Mouse (Mus musculus): ENCODE measurements at regions not wholly inside any gene's neighbourhood (a gene's known extent, or its start where the extent isn't known, plus 50 kb on each side); places are given as distances from the start of the nearest gene placed in this dataset.

GRCm38 (mm10) chr8:49030255-49030654 lies 186.5 kb upstream of the Tenm3 start:
- no peak for DNase-seq (ENCODE audit: low read depth, low spot score)

DNA sequence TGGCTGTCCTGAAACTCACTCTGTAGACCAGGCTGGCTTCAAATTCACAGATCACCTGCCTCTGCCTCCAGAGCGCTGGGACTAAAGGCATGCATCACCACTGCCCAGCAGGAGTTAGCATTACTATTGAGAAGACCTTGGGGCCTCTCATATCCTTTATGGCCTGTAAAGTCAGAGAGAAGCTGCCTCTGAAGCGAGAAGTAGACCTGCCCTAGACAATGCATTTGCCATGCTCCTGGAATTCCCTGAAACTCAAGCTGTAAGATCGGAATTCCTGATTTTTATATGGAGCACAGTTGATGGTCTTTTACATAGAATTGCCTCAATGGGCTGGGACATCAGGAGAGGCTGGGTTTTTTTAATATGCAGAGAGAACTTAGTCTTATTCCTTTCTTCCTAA lies 174.0 kb upstream of the Tenm3 start:
- peak; percentile 69 for DNase-seq (ENCODE audit: low read depth, low spot score)

DNA sequence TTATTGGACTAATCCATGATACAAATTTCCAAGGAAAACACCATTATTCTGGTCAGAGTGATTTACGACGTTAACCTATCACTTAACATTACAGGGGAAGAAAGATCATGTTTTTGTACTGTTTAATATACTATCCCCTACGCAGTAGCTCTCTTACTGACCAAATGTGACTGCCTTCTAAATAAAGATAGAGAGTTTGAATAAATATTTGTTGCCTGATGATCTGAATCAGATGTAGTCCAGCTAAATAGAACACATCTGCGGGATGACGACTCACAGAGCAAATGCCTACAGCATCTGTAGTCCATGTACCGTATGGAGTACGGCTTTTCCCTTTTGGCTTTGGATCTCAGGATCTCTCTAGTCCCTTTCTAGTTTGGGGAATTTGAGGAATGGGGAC lies 171.9 kb upstream of the Tenm3 start:
- no peak for DNase-seq (ENCODE audit: low read depth, low spot score)

DNA sequence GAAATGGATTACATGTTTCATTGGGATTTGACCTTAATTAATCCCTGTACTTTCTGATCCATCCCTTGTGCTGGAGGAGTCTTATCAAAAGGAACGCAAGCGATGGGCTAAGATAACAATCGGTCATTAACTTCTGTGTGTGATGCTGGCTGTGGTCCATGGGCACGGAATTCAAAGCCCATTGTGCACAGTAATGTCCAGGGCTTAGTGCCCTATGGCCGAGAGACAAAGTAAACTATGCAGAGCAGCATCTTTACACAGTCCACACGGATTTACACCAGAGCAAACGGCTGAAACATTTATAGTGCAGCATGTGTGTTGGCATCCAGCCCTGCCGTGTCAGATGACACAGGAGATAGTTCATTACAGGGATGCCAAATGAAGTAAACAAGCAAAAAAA lies 171.4 kb upstream of the Tenm3 start:
- DNase-seq (ENCODE audit: low read depth, low spot score) = no peak

DNA sequence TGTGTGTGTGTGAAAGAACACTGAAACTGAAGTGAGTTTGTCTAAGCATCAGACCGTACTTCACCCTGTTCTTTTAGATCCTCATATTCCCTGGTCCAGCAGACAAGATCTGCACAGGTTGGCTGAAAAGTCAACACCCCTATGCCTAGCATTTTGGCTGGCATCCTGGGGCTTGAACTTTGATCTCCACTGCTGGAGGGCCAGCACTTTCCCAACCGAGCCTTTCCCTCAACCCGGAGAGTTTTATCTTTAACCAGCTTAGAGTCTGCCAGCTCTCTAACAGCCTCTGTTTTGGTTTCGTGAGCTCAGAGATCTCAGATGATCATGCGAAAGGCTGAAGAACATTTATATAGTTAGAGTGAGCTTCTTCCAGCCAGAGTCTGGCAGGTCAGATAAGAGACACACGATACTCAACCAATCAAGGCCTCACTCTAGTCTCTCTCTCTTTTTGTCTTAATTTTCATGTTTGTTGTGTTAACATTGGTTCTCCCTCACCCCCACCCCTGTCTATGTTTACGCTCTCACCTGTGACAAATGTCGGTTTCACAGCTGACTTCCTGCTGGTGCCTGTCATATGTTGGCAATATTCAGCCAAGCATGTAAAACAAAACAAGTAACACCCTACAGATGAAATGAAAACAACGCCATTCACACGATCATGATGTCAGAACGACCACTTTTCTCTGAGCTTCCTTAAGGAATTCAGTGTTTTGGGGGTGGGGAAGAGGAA lies 162.7 kb upstream of the Tenm3 start:
- no peak for DNase-seq (ENCODE audit: low read depth, low spot score)

DNA sequence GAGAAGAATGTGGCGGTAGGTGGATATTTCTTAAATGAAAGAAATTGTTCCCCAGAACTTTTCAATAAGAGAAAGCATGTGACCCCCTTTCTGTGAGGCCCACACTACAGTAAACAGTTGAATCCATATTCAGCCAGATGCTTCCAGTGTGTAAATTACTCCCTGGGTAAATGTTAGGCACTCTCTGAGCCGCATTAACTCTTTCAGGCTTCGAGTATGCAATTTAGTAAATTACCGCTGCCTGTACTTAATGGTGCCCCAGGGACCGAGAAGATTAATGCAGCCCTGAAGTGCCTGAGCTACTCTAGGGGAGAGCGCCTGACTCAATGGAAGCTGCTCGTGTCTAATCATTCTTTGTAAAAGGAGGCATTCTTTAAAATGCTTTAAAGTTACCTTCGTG lies 137.9 kb upstream of the Tenm3 start:
- DNase-seq (ENCODE audit: low read depth, low spot score) = no peak

- no peak for DNase-seq (ENCODE audit: low read depth, low spot score)
Observed at GRCm38 (mm10) chr8:48980755-48981154, 137.0 kb upstream of the Tenm3 start.

GRCm38 (mm10) chr8:48970655-48971054 lies 126.9 kb upstream of the Tenm3 start:
- DNase-seq (ENCODE audit: low read depth, low spot score) = no peak

- DNase-seq (ENCODE audit: low read depth, low spot score) = no peak
Observed at GRCm38 (mm10) chr8:48964929-48965328, 121.2 kb upstream of the Tenm3 start.

- DNase-seq (ENCODE audit: low read depth, low spot score) = no peak
Observed at GRCm38 (mm10) chr8:48957614-48958013, 113.9 kb upstream of the Tenm3 start.

GRCm38 (mm10) chr8:48951412-48951811 lies 107.7 kb upstream of the Tenm3 start:
- DNase-seq (ENCODE audit: low read depth, low spot score) = no peak

DNA sequence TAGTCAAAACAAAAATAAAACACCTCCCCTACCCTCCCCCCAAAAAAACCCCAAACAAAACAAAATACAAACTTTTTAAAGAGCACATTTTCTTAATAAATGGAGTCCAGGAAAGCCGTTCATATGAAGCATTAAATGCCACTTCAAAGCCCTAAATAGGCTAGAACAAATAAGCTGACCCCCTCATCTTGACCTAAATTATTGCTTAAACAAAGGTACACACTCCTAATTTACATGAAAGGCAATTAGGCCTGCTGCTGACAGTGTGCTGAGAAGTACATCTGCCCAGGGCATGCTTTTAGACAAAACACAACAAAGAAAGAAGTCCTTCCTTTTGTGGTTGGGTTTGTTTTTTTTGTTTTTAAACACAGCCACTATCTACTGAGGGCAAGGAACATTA lies 100.4 kb upstream of the Tenm3 start:
- no peak for DNase-seq (ENCODE audit: low read depth, low spot score)

- no peak for DNase-seq (ENCODE audit: low read depth, low spot score)
Observed at GRCm38 (mm10) chr8:48937144-48937543, 93.4 kb upstream of the Tenm3 start.

DNA sequence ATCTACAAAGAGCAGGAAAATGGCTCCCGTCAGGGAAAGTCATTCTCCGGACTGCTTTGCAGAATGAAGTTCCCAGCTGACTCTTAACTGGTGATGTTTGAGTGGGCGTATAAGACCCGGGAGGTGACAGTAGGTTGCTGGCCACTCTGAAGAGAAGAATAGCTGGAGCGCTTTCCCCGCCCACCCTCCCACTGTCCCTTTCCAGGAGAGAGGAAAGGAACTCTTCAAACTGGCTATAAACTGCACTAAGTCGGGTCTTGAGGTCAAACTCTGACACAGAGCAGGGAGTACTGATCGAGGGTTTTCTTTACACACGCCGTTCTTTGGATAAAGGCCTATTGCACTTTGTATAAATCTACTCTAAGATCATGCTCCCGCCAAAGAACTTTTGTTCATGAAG lies 83.4 kb upstream of the Tenm3 start:
- DNase-seq (ENCODE audit: low read depth, low spot score) = no peak

GRCm38 (mm10) chr8:48915275-48915674 lies 71.5 kb upstream of the Tenm3 start:
- DNase-seq (ENCODE audit: low read depth, low spot score) = peak; percentile 12

DNA sequence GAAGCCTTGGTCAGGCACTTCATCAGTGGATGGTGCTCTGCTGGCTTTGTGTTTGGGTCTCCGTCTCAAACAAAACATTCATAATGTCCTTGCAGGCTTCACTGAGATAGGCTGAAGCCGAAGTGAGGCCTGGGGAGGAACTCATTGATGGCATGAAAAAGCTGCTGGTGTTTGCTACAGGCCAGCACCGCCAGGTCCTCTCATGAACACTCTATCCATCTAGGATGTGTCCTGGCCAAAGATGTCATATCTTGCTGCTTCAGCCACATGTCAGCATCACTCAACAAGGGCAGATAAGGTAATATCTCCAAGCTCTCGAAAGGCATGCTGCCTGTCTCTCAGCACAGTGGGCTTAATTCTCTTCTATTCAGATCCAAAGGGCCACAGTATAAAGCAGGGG lies 69.1 kb upstream of the Tenm3 start:
- DNase-seq (ENCODE audit: low read depth, low spot score) = no peak

GRCm38 (mm10) chr8:48901668-48902406 lies 58.1 kb upstream of the Tenm3 start:
- DNase-seq (ENCODE audit: low read depth, low spot score) = no peak

- DNase-seq (ENCODE audit: low read depth, low spot score) = no peak
Observed at GRCm38 (mm10) chr8:48896687-48897086, 52.9 kb upstream of the Tenm3 start.

DNA sequence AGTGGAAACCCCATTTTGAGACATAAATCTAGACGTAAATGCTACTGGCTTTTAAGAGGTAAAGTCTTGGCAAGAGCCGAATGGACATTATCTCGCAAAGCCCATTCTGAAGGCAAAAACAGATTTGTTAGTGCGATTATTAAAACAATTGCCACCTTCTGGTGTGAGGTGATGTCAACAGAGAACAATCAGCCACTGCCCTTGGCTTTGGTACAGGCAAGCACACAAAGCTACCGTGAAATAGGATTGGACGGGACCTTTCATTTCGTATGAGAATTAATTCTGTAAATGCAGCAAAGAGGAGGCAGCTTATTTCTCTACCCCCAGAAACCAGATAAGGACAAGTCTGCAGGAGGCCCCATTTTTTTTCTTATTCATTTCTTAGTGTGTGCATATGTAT lies 52.5 kb upstream of the Tenm3 start:
- no peak for DNase-seq (ENCODE audit: low read depth, low spot score)

DNA sequence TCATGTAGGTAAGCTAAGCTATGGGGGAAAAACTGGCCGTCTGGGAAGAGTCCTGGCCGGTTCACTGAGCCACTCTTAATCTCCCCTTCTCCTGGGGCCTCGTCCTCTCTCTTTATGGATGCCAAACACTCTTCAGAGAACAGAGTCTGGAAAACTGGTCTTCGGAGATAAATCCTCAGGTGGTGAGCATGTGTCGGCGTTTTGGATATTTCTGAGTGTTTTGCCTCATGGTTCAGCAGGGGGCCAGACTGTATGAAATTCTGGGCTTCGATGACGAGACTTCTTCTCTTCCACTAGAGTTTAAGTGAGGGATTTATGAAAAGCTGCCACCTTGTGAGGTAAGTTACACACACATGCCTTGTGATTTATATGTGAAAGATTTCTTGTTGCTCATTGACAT lies 51.8 kb upstream of the Tenm3 start:
- DNase-seq (ENCODE audit: low read depth, low spot score) = no peak

Measured in ZHBTc4 (cell line).